Mouse (Mus musculus) liver, embryonic 12.5 days (tissue): Measurements from ENCODE around the gene Dbi. TPM values are rescaled to one million over a fixed set of nuclear protein-coding genes. Genes with fewer than 3 reads are reported as not detected.

Source experiments
- polyA plus RNA-seq: library from polyadenylated mRNA; unstranded; fragments of >200 nt; fragmentation: Nextera tagmentation; extraction: Ambion mirVana; gene quantifications from 2 replicates; pipeline ENCODE4 v1.2.1, GENCODE M21; 2016

Gene Dbi
- polyA plus RNA-seq, 1 experiment from 2014 or later, result 470 TPM

Other genes with a start within 250 kb of the Dbi start
- gene Tmem177, start 207.9 kb downstream of the Dbi start, polyA plus RNA-seq, result 4.8 and 5.4 TPM in 2 replicates
- not detected in 2 replicates for gene Cfap221, start 123.8 kb downstream of the Dbi start, polyA plus RNA-seq
- gene Sctr, start 114.2 kb downstream of the Dbi start, polyA plus RNA-seq, result not detected in 2 replicates
- 37.0 and 37.6 TPM in 2 replicates for gene Tmem37, start 47.0 kb downstream of the Dbi start, polyA plus RNA-seq
- 12.8 and 14.3 TPM in 2 replicates for gene 3110009E18Rik, start 109 bp upstream of the Dbi start, polyA plus RNA-seq
- gene Steap3, start 151.6 kb upstream of the Dbi start, polyA plus RNA-seq, result 54.3 and 56.3 TPM in 2 replicates
- not detected in 2 replicates for gene C1ql2, start 219.5 kb upstream of the Dbi start, polyA plus RNA-seq